Mouse (Mus musculus) ES-E14 (cell line): ENCODE results near the gene Plvap.
A peak's percentile ranks its signal among the peaks of the same experiment; 100 is the strongest.

Experiments
- CHD2 ChIP-seq: IDR thresholded peaks from 2 replicates; pipeline ENCODE4 v1.6.1; 2014; ENCODE audit warnings: mild to moderate bottlenecking, low read depth, low read length, inconsistent platforms
- ZNF384 ChIP-seq: IDR thresholded peaks from 2 replicates; pipeline ENCODE4 v1.6.1; 2012; ENCODE audit warnings: low read depth, low read length, inconsistent platforms

DNA sequence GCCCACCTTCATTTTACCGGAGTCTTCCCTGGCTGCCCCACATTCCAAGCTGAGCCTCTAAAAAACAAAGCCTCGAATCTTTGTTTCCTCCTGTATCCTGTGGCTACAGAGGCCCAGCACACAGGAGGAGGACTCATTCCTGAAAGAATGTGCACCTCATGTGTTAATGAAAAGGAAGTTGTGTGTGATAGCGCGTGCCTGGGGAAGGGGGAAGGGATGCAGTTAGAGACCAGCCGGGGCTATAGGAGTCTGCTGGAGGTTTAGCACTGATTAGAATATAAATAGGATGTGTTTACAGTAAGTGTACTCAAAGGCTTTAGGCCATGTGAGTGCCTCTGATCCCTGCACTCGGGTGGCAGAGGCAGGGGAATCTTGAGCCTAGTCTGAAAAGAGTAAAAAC is 14.7 kb upstream of the Plvap start:
- TF ChIP-seq CHD2 (peak; percentile 80), ZNF384 (no peak)
